Mouse (Mus musculus): Measurements from ENCODE around the gene Cib4. TPM values are rescaled to one million over a fixed set of nuclear protein-coding genes. Genes with fewer than 3 reads are reported as not detected.

Cib4 gene
- polyA plus RNA-seq, 1 experiment from 2014 or later, result 0.17 TPM

- Histone ChIP-seq H3K4me1 (replicated peaks; ENCODE audit: control insufficient read depth, insufficient read depth) (no peaks in the 10 kb centered on the region), H3K9me3 (ENCODE audit: control insufficient read depth, low read length) (no peaks in the 10 kb centered on the region), H3K36me3 (ENCODE audit: control insufficient read depth, insufficient read depth, low read length) (no peaks in the 10 kb centered on the region), H3K4me3 (ENCODE audit: low read depth, low read length) (no peak overlapping the region), H3K4me2 (replicated peaks; ENCODE audit: low read depth) (no peak overlapping the region), H3K9ac (ENCODE audit: low read length) (no peak overlapping the region), H3K27ac (replicated peaks) (no peak overlapping the region), H3K27me3 (ENCODE audit: control insufficient read depth, insufficient read depth, low read length) (no peaks in the 10 kb centered on the region)
- ATAC-seq (ENCODE audit: low FRiP score, low TSS enrichment) (no peak), DNase-seq (ENCODE audit: low spot score) (no peak)
- TF ChIP-seq CTCF (IDR thresholded peaks at IDR 0.05; ENCODE audit: low read depth) (no peak), EP300 (optimal IDR thresholded peaks at IDR 0.05) (no peak)
- WGBS, result 56% methylated on average over 5 of the region's 5 CpGs
Measured at GRCm38 (mm10) chr5:30591205-30591731, 45.6 kb upstream of the Cib4 start.

- no peak overlapping the region for H3K9ac ChIP-seq (ENCODE audit: low read length)
- 70% methylated on average over 5 of the region's 5 CpGs for WGBS
- H3K4me3 ChIP-seq (ENCODE audit: low read depth, low read length), result no peak overlapping the region
- no peak for DNase-seq (ENCODE audit: low spot score)
- H3K9me3 ChIP-seq (ENCODE audit: control insufficient read depth, low read length), result no peaks in the 10 kb centered on the region
- no peak overlapping the region for H3K27ac ChIP-seq (replicated peaks)
- no peaks in the 10 kb centered on the region for H3K36me3 ChIP-seq (ENCODE audit: control insufficient read depth, insufficient read depth, low read length)
- no peaks in the 10 kb centered on the region for H3K4me1 ChIP-seq (replicated peaks; ENCODE audit: control insufficient read depth, insufficient read depth)
- TF ChIP-seq EP300 (optimal IDR thresholded peaks at IDR 0.05), result no peak
- TF ChIP-seq CTCF (IDR thresholded peaks at IDR 0.05; ENCODE audit: low read depth), result no peak
- peak overlapping the region; percentile 6; the same call in 1 of the 2 replicates for H3K4me2 ChIP-seq (replicated peaks; ENCODE audit: low read depth)
- no peak for ATAC-seq (ENCODE audit: low FRiP score, low TSS enrichment)
- H3K27me3 ChIP-seq (ENCODE audit: control insufficient read depth, insufficient read depth, low read length), result no peaks in the 10 kb centered on the region
Measured at GRCm38 (mm10) chr5:30590231-30590630, 44.6 kb upstream of the Cib4 start.

GRCm38 (mm10) chr5:30589546-30589945 is 43.9 kb upstream of the Cib4 start:
- Histone ChIP-seq H3K27me3 (ENCODE audit: control insufficient read depth, insufficient read depth, low read length) (no peaks in the 10 kb centered on the region), H3K27ac (replicated peaks) (no peak overlapping the region), H3K9me3 (ENCODE audit: control insufficient read depth, low read length) (no peaks in the 10 kb centered on the region), H3K4me1 (replicated peaks; ENCODE audit: control insufficient read depth, insufficient read depth) (no peaks in the 10 kb centered on the region), H3K4me3 (ENCODE audit: low read depth, low read length) (peak overlapping the region; percentile 57; the same call in 1 of the 2 replicates), H3K36me3 (ENCODE audit: control insufficient read depth, insufficient read depth, low read length) (no peaks in the 10 kb centered on the region), H3K9ac (ENCODE audit: low read length) (no peak overlapping the region), H3K4me2 (replicated peaks; ENCODE audit: low read depth) (peak overlapping the region; percentile 71)
- 51% methylated on average over 3 of the region's 3 CpGs for WGBS
- ATAC-seq (ENCODE audit: low FRiP score, low TSS enrichment), result no peak
- DNase-seq (ENCODE audit: low spot score), result no peak
- TF ChIP-seq EP300 (optimal IDR thresholded peaks at IDR 0.05) (no peak), CTCF (IDR thresholded peaks at IDR 0.05; ENCODE audit: low read depth) (no peak)

- TF ChIP-seq EP300 (optimal IDR thresholded peaks at IDR 0.05) (no peak), CTCF (IDR thresholded peaks at IDR 0.05; ENCODE audit: low read depth) (no peak)
- DNase-seq (ENCODE audit: low spot score) (no peak), ATAC-seq (ENCODE audit: low FRiP score, low TSS enrichment) (no peak)
- Histone ChIP-seq H3K9ac (ENCODE audit: low read length) (peak overlapping the region; percentile 61), H3K36me3 (ENCODE audit: control insufficient read depth, insufficient read depth, low read length) (no peaks in the 10 kb centered on the region), H3K27me3 (ENCODE audit: control insufficient read depth, insufficient read depth, low read length) (no peaks in the 10 kb centered on the region), H3K4me3 (ENCODE audit: low read depth, low read length) (peak overlapping the region; percentile 57), H3K4me1 (replicated peaks; ENCODE audit: control insufficient read depth, insufficient read depth) (no peaks in the 10 kb centered on the region), H3K27ac (replicated peaks) (no peak overlapping the region), H3K4me2 (replicated peaks; ENCODE audit: low read depth) (peak overlapping the region; percentile 71), H3K9me3 (ENCODE audit: control insufficient read depth, low read length) (no peaks in the 10 kb centered on the region)
- WGBS, result 34% methylated on average over 4 of the region's 4 CpGs
Measured at GRCm38 (mm10) chr5:30589069-30589468, 43.4 kb upstream of the Cib4 start.

- DNase-seq (ENCODE audit: low spot score), result peak; percentile 54
Measured at GRCm38 (mm10) chr5:30588301-30588968, 42.8 kb upstream of the Cib4 start.

GRCm38 (mm10) chr5:30587681-30588300 is 42.2 kb upstream of the Cib4 start, which contains the start of gene Kcnk3:
Gene Kcnk3, plus strand, starts transcription at chr5:30588170.
- peak within 1 kb of the TSS; percentile 61 for H3K27ac ChIP-seq (replicated peaks)
- WGBS, result 0% methylated on average over 5 of the region's 54 CpGs
- H3K4me2 ChIP-seq (replicated peaks; ENCODE audit: low read depth), result peak within 1 kb of the TSS; percentile 71
- H3K9ac ChIP-seq (ENCODE audit: low read length), result peak within 1 kb of the TSS; percentile 61
- TF ChIP-seq EP300 (optimal IDR thresholded peaks at IDR 0.05) (no peak), CTCF (IDR thresholded peaks at IDR 0.05; ENCODE audit: low read depth) (no peak)
- DNase-seq (ENCODE audit: low spot score) (peak; percentile 85), ATAC-seq (ENCODE audit: low FRiP score, low TSS enrichment) (peak; percentile 70)
- no peaks in the 10 kb centered on the region for H3K36me3 ChIP-seq (ENCODE audit: control insufficient read depth, insufficient read depth, low read length)
- no peaks in the 10 kb centered on the region for H3K27me3 ChIP-seq (ENCODE audit: control insufficient read depth, insufficient read depth, low read length)
- no peaks in the 10 kb centered on the region for H3K4me1 ChIP-seq (replicated peaks; ENCODE audit: control insufficient read depth, insufficient read depth)
- peak within 1 kb of the TSS; percentile 57 for H3K4me3 ChIP-seq (ENCODE audit: low read depth, low read length)
- H3K9me3 ChIP-seq (ENCODE audit: control insufficient read depth, low read length), result no peaks in the 10 kb centered on the region

More at GRCm38 (mm10) chr5:30588301-30588968, 42.8 kb upstream of the Cib4 start:
- H3K4me2 ChIP-seq (replicated peaks; ENCODE audit: low read depth), result peak overlapping the region; percentile 71
- H3K4me3 ChIP-seq (ENCODE audit: low read depth, low read length), result peak overlapping the region; percentile 57
- peak overlapping the region; percentile 61 for H3K9ac ChIP-seq (ENCODE audit: low read length)
- H3K36me3 ChIP-seq (ENCODE audit: control insufficient read depth, insufficient read depth, low read length), result no peaks in the 10 kb centered on the region
- H3K27ac ChIP-seq (replicated peaks), result peak overlapping the region; percentile 61
- no peaks in the 10 kb centered on the region for H3K27me3 ChIP-seq (ENCODE audit: control insufficient read depth, insufficient read depth, low read length)
- no peaks in the 10 kb centered on the region for H3K9me3 ChIP-seq (ENCODE audit: control insufficient read depth, low read length)
- no peaks in the 10 kb centered on the region for H3K4me1 ChIP-seq (replicated peaks; ENCODE audit: control insufficient read depth, insufficient read depth)
- WGBS, result 1% methylated on average over 68 of the region's 70 CpGs
- peak; percentile 60 for ATAC-seq (ENCODE audit: low FRiP score, low TSS enrichment)
- TF ChIP-seq CTCF (IDR thresholded peaks at IDR 0.05; ENCODE audit: low read depth) (no peak), EP300 (optimal IDR thresholded peaks at IDR 0.05) (no peak)

Data from stomach, postnatal 0 days (tissue).